Mouse (Mus musculus) lung, postnatal 0 days (tissue): ENCODE results near the gene Osbp2. TPM values are rescaled to one million over a fixed set of nuclear protein-coding genes. Genes with fewer than 3 reads are reported as not detected.

ENCODE experiments used
- ATAC-seq: fragments of 200-750 bp; cut with Nextera tagmentation; 2 replicates; pipeline ENCODE4 v1.8.0; 2017; ENCODE audit warnings: moderate library complexity
- DNase-seq: peaks from one replicate; pipeline ENCODE4 v3.0.0-alpha.2; 2016; ENCODE audit warnings: low spot score
- H3K27ac ChIP-seq: fragments of 300-500 bp; sonication (generic); 2 replicates; pipeline ENCODE4 v1.5.1; 2014; ENCODE audit warnings: antibody characterized with exemption, mild to moderate bottlenecking, low read length, mixed read lengths
- H3K27me3 ChIP-seq: fragments of 300-500 bp; sonication (generic); replicated peaks from 2 replicates; pipeline ENCODE4 v1.6.1; 2014; ENCODE audit warnings: low read length, mixed read lengths; ENCODE audit not compliant: insufficient read depth
- H3K36me3 ChIP-seq: fragments of 300-500 bp; sonication (generic); 2 replicates; pipeline ENCODE4 v1.6.1; 2014; ENCODE audit warnings: low read length, mixed read lengths; ENCODE audit not compliant: insufficient read depth
- H3K4me1 ChIP-seq: fragments of 300-500 bp; sonication (generic); 2 replicates; pipeline ENCODE4 v1.6.1; 2014; ENCODE audit warnings: antibody characterized with exemption, low read depth, low read length, mixed read lengths; ENCODE audit not compliant: insufficient read depth
- H3K4me2 ChIP-seq: fragments of 300-500 bp; sonication (generic); replicated peaks from 2 replicates; pipeline ENCODE4 v1.6.1; 2014; ENCODE audit warnings: low read depth, mild to moderate bottlenecking, low read length, moderate library complexity, mixed read lengths
- H3K4me3 ChIP-seq: fragments of 300-500 bp; sonication (generic); 2 replicates; pipeline ENCODE4 v1.5.1; 2014; ENCODE audit warnings: low read depth, low read length
- H3K9ac ChIP-seq: fragments of 300-500 bp; sonication (generic); replicated peaks from 2 replicates; pipeline ENCODE4 v1.6.1; 2014; ENCODE audit warnings: low read depth, mild to moderate bottlenecking
- H3K9me3 ChIP-seq: fragments of 300-500 bp; sonication (generic); 2 replicates; pipeline ENCODE4 v1.6.1; 2016; ENCODE audit warnings: low read length, mixed read lengths
- CTCF ChIP-seq: IDR thresholded peaks from 2 replicates; pipeline ENCODE4 v1.5.1; 2016; ENCODE audit warnings: antibody characterized with exemption, mild to moderate bottlenecking
- EP300 ChIP-seq: IDR thresholded peaks from 2 replicates; pipeline ENCODE4 v1.6.1; 2016; ENCODE audit warnings: antibody characterized with exemption, mild to moderate bottlenecking, control low read depth
- WGBS: fragments of 180-500 bp; shearing (Covaris S2); extraction: QIAGEN DNeasy Blood & Tissue Kit; methylation state at CpG from one replicate; pipeline ENCODE4 v1.1.7; 2014; 5-methylcytosine and 5-hydroxymethylcytosine counted together
- polyA plus RNA-seq: library from polyadenylated mRNA; unstranded; fragments of >200 nt; fragmentation: Nextera tagmentation; extraction: Ambion mirVana; gene quantifications from 2 replicates; pipeline ENCODE4 v1.2.1, GENCODE M21; 2015

Gene Osbp2
- polyA plus RNA-seq, 1 experiment from 2014 or later: 0.17 TPM

GRCm38 (mm10) chr11:3684723-3685430, 178.8 kb downstream of the Osbp2 start:
- peaks cover 45% of the 10 kb centered on the region for H3K36me3 ChIP-seq
- ATAC-seq (no peak), DNase-seq (no peak)
- WGBS: 89% methylated on average over 5 of the region's 5 CpGs
- no peaks in the 10 kb centered on the region for H3K9me3 ChIP-seq
- no peak overlapping the region for H3K4me2 ChIP-seq
- H3K27me3 ChIP-seq: no peaks in the 10 kb centered on the region
- H3K9ac ChIP-seq: no peak overlapping the region
- H3K27ac ChIP-seq: no peak overlapping the region
- TF ChIP-seq EP300: no peak
- H3K4me1 ChIP-seq: no peaks in the 10 kb centered on the region; the same call in 1 of the 2 replicates
- H3K4me3 ChIP-seq: no peak overlapping the region

- H3K27me3 ChIP-seq: no peaks in the 10 kb centered on the region
- peak; percentile 41 for ATAC-seq
- 95% methylated on average over 1 of the region's 1 CpGs for WGBS
Observed at GRCm38 (mm10) chr11:3684232-3684631, 179.5 kb downstream of the Osbp2 start.

GRCm38 (mm10) chr11:3683696-3684095, 180.0 kb downstream of the Osbp2 start:
- Histone ChIP-seq H3K4me3 (no peak overlapping the region), H3K27ac (no peak overlapping the region), H3K9ac (no peak overlapping the region), H3K4me1 (no peaks in the 10 kb centered on the region; the same call in 1 of the 2 replicates), H3K36me3 (peaks cover 43% of the 10 kb centered on the region), H3K9me3 (no peaks in the 10 kb centered on the region), H3K4me2 (no peak overlapping the region), H3K27me3 (no peaks in the 10 kb centered on the region)
- WGBS: 86% methylated on average over 11 of the region's 11 CpGs
- TF ChIP-seq EP300: no peak
- TF ChIP-seq CTCF: no peak
- DNase-seq: no peak
- ATAC-seq: no peak

More at GRCm38 (mm10) chr11:3684232-3684631, 179.5 kb downstream of the Osbp2 start:
- Histone ChIP-seq H3K9ac (no peak overlapping the region), H3K4me2 (no peak overlapping the region), H3K9me3 (no peaks in the 10 kb centered on the region), H3K36me3 (peaks cover 44% of the 10 kb centered on the region), H3K27ac (no peak overlapping the region), H3K4me3 (no peak overlapping the region), H3K4me1 (no peaks in the 10 kb centered on the region; the same call in 1 of the 2 replicates)
- peak; percentile 43 for DNase-seq
- TF ChIP-seq CTCF (no peak), EP300 (no peak)

- H3K9ac ChIP-seq: no peak overlapping the region
- H3K4me2 ChIP-seq: no peak overlapping the region
- ATAC-seq: no peak
- TF ChIP-seq EP300: no peak
- TF ChIP-seq CTCF: no peak
- peaks cover 34% of the 10 kb centered on the region for H3K36me3 ChIP-seq
- 95% methylated on average over 3 of the region's 3 CpGs for WGBS
- no peak overlapping the region for H3K4me3 ChIP-seq
- no peaks in the 10 kb centered on the region for H3K27me3 ChIP-seq
- H3K9me3 ChIP-seq: no peaks in the 10 kb centered on the region
- no peak for DNase-seq
- H3K4me1 ChIP-seq: no peaks in the 10 kb centered on the region; the same call in 1 of the 2 replicates
- no peak overlapping the region for H3K27ac ChIP-seq
Observed at GRCm38 (mm10) chr11:3679771-3680170, 183.9 kb downstream of the Osbp2 start.

- ATAC-seq (peak; percentile 81), DNase-seq (peak; percentile 68)
- H3K4me3 ChIP-seq: no peak overlapping the region
- H3K27me3 ChIP-seq: no peaks in the 10 kb centered on the region
- H3K36me3 ChIP-seq: peaks cover 40% of the 10 kb centered on the region
- no peak overlapping the region for H3K9ac ChIP-seq
- H3K9me3 ChIP-seq: no peaks in the 10 kb centered on the region
- WGBS: 39% methylated on average over 6 of the region's 6 CpGs
- TF ChIP-seq EP300 (no peak), CTCF (peak; percentile 8; the same call in 1 of the 2 replicates)
- H3K4me2 ChIP-seq: no peak overlapping the region
- no peaks in the 10 kb centered on the region for H3K4me1 ChIP-seq
- H3K27ac ChIP-seq: no peak overlapping the region
Observed at GRCm38 (mm10) chr11:3677204-3677603, 186.5 kb downstream of the Osbp2 start.

GRCm38 (mm10) chr11:3676423-3676822, 187.3 kb downstream of the Osbp2 start:
- Histone ChIP-seq H3K27ac (no peak overlapping the region), H3K4me1 (no peaks in the 10 kb centered on the region), H3K9me3 (no peaks in the 10 kb centered on the region), H3K36me3 (peaks cover 46% of the 10 kb centered on the region), H3K4me3 (no peak overlapping the region), H3K4me2 (no peak overlapping the region), H3K27me3 (no peaks in the 10 kb centered on the region), H3K9ac (no peak overlapping the region)
- TF ChIP-seq EP300 (no peak), CTCF (no peak)
- 73% methylated on average over 5 of the region's 5 CpGs for WGBS
- ATAC-seq (no peak), DNase-seq (no peak)
